Mouse (Mus musculus) fat pad, adult 2 months (tissue): ENCODE data around the gene Acss2.
"Not testable (repeated sequence)": the region's sequence is repeated elsewhere in the genome, so short reads cannot be mapped to it uniquely, and the experiment has no call there.

Experiments
- DNase-seq: peaks from one replicate; pipeline ENCODE4 v3.0.0-alpha.2; 2011; ENCODE audit warnings: low read depth, low spot score; ENCODE audit errors: extremely low read depth

The Acss2 gene

DNA sequence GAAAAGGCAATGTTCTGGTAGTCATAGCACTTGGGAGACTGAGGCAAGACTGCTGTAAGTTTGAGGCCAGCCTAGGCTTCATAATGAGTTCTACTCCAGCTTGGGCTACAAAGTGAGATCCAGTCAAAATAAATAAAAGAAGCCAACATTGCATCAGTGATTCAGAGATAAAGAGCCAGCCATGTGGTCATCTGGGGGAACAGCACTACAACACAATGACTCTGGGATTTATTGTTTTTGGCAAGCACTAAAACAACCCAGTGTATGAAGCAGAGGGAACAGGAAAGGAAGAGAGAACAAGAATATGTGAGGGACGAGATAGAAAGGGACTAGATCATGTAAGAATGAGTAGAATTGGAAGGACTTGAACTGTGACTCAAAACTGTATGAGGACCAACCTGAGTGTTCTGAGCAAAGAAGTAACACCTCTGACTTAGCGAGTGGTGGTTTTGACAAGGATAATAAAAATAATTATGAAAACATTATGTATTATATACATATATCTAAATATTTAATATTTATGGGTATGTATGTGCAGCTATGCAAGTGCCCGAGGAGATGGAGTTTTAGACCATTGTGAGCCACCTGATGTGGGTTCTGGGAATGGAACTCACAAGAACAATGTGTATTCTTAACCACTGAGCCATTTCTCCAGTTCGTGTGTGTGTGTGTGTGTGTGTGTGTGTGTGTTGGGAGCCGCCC, 20.2 kb downstream of the Acss2 start:
- DNase-seq: no peak

DNA sequence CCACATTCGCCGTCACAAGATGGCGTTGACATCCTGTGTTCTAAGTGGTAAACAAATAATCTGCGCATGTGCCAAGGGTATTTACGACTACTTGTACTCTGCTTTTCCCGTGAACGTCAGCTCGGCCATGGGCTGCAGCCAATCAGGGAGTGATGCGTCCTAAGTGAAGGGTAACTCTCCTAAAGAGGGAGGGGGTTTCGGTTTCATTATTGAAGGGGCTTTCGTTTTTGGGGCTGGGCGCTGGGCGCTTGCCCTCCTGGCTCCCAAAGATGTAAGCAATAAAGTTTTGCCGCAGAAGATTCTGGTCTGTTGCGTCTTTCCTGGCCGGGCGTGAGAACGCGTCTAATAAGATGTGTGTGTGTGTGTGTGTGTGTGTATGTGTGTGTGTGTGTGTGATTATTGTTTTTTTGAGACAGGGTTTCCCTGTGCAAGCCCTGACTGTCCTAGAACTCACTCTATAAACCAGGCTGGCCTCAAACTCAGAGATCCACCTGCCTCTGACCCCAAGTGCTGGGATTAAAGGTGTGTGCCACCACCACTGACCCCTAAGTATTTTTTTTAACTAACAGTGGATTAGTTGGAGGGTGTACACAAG, 20.8 kb downstream of the Acss2 start:
- not testable (repeated sequence) for DNase-seq

DNA sequence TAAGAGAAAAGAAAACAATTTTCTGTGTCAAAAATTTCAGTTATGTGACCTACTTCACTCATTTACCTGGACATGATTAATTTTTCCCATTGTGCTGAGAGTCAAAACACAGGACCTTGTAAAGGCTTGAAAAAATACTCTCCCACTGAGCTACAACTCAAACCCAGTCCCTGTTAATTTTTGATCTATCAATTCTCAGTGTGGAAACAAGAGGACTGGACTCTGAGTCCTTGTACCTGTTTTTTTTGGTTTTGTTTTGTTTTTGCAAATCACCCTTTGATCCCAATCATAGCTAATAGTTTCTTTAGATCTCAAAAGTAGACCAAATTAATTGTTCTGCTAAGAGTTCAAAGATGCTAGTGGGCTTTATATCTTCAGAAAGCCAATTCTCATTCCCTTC, 21.9 kb downstream of the Acss2 start:
- DNase-seq: no peak

DNA sequence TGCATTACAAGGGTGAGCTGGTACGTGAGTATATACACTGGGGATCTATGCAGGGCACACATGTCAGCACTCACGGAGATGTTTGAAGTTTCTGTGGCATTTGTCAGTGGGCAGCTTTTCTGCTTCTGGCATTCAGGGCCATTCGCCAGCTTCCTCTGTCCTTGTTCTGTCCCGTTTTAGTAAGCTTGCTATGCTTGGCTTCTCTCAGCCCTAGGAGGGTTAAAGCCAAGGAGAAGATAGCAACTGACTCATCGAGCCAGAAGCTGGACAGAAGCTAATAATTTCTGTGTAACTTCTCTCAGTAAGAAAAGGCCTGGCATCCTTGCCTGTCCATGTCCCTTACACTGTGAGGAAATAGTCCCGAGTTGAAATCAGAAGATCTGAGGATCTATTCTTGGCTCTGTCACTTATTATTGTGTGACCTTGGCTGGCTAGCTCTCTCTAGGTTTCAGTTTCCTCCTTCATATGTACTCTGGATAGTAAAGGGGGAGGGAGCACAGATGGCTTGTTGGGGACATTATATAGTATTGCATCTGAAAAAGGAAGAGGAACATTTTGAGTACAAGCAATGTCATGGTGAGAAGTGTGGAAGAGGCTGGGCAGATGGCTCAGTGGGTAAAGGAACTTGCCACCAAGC, 23.2 kb downstream of the Acss2 start:
- DNase-seq: peak; percentile 82

DNA sequence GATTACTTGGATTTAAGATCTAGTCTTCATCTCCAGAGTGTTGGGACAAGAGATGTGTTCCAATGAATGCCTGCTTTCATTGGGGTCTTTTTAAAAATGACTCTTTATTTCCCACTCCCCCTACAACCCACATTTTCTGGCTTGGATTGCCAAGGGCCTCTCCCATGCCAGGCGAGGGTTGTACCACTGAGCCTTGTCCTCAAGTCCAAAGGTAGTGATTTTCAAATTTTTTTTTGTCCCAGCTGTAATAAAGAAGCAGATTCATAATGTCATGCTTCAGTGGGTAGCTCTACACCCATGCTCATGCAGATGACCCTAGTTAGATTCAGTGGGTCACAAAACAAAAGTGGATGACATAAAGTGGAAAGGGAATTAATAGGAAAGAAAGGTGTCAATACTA, 29.2 kb downstream of the Acss2 start:
- DNase-seq: no peak

DNA sequence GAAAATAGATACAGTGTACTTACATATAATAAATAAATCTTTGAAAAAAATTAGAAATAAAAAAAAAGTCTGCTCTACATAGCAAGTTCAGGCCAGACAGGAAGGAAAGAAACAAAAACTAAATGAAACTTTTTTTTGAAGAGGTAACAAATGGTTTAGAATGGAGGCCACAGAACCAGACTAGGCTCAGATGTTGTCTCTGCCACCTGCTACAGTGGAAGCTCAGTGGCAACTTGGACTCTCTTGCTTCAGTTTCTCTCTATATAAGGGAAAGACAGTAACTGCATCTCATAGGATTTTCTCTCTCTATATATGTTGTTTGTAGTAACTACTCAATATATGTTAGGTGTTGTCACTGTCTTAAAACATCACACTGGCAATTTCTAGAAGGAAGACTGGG, 34.6 kb downstream of the Acss2 start:
- no peak for DNase-seq

DNA sequence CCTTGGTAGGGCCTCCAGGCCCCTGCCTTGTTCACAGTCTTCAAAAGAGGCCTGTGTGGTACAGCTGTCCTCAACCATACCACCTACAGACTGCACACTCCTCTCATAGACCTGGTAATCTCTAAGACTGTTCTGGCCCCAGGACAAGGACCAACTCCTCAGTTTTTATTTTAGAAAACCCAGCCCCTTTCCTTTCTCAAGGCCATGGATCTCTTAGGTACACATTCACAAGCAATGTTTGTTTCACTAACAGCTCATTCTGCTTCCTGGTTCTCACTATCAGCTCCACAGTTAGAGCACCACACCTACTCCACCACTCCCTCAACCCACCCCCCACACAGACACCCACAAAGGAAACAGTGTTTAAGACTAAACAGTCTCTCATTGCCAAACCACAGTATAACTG, 35.2 kb downstream of the Acss2 start:
- DNase-seq: no peak

DNA sequence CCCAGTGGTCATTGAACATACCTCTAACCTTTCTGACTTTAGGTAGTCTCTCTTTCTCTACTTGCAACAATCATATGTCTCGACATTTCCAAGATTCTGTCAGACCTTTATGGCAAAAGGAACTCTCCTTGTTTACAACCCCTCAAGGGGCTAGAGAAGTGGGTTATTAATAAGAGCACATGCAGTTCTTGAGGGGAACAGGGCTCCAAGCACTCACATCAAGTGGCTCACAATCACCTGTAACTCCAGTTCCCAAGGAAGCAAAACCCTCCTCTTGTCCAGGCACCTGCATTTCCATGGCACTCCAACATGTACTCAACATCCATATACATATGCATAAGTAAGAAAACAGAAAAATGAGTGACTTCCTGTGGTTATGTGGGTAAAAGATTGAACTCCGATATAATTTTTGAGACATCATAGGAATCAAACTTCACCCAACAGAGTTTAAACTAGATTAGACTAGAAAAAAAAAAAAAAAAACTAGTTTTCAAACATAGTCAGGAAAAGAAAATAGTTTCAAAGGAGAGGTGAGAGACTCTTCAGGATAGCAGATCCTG, 36.8 kb downstream of the Acss2 start:
- DNase-seq: no peak

DNA sequence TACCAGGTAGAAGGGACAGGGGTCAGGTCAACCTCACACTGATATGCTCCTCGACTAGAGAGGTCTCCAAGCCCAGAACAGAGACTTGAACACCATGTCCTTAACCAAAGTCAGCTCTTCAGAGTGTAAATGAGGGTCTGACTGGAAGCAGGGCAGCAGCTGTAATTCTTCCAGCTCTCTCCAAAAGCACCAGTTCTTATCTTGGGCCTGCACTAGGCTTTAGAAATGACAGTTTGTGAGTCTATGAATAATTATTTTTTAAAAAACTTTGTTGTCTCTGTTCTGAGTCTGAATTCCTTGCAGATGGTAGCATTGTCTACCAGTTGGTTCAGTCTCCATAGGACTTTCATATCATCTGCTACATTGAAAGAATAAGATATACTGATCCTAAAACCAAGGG, 44.5 kb downstream of the Acss2 start:
- no peak for DNase-seq

DNA sequence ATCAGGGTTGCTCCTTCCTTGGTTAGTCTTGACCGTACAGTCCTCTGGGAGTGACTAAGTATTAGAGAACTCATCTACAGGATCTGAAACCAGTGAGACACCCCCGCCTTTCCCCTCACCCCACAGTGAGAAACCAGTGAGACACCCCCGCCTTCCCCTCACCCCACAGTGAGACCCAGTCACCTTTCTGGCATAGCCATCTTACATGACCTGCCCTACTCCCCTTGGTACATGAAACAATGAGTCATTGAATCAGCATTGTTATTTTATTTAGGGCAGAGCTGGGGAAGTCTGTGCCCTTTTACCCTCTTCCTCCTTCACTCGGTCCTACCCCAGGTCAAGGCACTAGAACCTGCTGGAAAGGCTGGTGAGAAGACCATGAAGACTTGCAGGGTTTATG, 45.2 kb downstream of the Acss2 start:
- no peak for DNase-seq

DNA sequence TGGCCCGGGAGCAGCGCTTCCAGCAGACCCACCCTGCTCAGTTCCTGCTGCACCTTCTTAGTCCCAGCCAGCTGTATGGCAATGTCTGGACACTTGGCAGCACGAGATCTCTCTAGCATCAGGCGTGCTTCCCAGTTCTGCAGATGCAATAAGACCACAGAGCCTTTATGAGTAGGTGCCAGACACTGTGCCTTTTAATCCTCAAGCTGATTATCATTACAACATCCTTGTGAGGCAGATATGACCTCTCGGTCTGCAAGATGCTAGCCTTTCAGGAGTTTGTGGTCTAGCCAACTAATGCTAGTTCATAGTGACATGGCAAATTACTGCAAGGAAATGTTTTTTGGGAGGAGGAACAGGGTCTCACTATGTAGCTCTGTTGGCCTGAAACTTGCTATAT, 50.0 kb downstream of the Acss2 start:
- no peak for DNase-seq

DNA sequence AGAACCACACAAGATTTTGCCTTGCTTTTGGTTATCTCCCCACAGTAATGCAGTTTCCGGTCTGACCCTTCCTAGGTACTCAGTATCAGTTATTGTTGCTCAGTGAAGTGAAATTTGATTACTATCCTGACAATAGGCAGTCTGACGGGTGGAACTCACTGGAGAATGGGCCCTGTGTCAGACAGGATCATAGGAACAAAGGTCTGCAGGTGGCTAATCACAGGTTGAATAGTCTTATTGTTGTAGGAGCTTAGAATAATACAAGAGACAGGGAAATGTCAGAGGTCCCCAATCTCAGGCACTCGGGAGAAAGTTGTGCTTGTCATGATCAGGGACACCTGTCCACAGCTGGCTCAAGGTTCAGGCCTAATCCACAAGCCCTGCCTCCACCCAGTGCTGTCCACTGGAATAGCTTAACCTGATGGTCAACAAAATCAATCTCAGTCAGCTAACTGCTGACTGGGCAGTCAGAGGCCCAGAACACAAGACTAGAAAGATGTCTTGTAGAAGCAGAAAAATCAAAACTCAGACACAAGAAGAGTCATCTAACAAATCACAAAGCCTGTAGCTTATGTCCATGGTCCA, 51.6 kb downstream of the Acss2 start:
- DNase-seq: no peak

DNA sequence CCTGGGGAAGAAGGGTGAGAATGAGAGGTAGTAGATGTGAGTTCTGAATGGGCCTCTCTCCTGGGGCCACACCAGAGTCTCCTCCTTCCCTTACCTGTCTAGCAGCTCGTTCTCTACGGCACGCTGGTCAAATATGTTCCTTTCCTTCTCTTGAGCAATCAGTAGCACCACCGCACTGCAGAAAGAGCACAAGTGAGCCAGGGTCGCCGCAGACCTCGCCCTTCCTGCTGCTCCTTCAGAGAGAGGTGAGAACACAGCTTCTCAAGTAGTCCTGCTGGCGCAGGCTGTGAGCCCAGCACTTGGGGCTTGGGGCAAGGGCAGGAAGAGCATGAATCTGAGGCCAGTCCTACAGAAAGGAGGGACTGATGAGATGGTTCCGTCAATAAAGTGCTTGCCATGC, 55.3 kb downstream of the Acss2 start:
- no peak for DNase-seq

DNA sequence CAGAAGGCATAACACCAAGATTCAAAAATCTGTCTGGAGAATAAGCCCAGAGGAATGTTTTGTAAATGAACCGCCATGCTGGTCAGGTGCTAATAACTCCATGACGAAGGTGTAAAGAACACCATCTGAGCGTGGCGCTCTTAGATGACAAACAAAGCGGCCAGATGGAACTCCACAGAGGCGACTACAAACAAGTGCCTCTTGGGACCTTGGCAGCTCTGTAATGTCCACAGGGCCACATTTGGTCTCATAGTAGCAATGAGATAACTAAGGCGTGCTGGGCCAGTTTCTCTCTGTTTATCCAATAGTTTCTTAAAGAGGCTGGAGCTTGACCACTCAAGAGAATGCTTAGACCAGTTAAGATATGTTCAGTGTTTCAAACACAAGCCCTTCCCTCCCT, 56.2 kb downstream of the Acss2 start:
- DNase-seq: no peak

DNA sequence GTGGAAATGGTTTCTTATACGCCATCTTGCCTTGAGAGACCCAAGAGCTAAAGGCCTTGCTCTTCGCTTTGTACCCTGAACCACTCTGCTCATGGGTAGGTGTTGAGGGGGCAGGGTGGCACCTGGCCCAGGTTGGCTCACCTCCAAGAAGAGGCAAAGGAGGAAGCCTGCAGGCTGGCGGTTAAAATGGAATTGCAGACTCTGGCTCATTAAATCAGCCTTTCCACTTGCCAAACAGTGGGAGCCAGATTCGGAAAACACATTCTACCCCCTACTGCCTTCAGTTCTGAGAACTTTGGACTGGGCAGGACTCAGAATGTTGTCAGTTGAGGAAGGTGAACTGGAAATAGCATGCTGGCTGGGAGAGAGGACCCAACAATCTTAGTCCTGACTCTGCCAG, 57.0 kb downstream of the Acss2 start:
- DNase-seq: no peak

DNA sequence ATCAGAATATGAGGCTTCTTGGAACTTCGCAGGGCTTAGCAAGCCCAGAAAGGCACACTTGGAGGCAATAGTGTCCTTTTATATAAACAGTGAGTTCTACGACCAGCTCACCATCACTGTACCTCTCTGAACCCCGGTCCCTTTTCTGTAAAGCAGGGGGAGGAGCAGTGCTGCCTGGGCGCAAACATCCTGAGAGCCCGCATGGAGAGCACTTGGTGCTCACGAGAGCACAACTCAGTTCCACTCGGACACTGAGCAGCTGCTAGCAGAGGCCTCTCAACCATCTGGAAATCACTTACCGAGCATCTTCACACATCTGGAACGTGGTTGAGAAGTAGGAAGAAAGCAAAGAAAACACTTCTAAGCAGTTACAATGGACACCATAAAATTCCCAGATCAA, 58.9 kb downstream of the Acss2 start:
- DNase-seq: no peak

DNA sequence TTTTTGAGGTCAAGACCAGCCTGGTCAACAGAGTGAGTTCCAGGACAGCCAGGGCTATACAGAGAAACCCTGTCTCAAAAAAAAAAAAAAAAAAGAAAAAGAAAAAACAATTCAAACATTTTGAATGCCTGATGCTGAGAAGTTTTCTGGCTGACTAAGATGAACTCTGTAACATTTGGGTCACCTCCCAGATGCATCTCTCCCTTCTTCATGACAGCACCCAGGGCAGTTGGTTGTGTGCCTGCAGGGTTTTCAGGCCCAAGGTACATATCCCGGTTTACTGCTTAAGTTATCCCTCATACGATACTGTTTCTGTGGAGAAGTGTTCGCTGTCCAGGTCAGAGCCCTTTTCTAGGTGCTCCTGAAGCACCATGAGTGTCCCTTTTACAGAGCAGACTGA, 62.6 kb downstream of the Acss2 start:
- no peak for DNase-seq

DNA sequence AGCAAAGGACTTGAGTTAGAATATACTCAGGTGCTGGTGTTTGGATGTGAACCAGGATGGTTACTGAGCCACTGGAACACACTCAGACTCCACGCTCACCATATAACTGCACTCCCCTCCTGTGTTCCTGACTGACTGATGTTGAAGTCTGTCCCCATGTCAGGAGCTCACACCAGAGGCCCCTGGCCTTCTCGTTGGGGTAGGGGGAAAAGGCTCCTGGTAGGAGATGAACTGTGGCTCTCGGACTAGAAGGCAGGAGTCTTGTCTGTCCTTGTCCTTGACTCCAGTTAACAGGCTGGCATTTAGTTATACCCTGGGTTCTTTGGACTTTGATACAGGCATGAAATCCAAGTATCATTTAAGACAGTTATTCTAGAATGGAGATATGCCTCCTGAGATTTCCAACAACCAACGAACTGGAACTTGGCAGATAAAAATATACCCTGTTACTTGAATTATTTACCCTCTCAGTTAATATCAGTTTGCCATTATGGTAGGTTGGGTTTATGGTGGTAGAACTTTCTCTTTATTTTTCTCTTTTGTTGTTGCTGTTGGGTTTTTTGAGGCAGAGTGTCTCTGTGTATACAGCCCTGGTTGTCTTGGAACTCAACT, 64.7 kb downstream of the Acss2 start:
- no peak for DNase-seq

DNA sequence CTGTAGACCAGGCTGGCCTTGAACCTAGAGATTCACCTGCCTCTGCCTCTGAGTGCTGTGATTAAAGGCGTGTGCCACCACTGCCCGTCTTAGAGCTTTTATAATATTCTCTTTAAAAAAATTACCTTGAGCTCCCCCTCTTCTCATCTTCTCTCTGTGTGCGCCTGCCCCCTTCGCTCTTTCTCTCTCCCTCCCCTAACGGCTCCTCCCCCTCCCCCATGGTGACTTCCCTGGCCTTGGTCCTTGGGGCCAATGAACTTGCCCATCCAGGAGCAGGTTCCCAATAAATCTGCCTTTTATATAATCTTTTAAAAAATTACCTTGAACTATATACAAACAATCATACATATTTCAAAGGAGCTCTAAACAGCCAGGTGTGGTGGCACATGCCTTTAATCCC, 65.2 kb downstream of the Acss2 start:
- DNase-seq: no peak

DNA sequence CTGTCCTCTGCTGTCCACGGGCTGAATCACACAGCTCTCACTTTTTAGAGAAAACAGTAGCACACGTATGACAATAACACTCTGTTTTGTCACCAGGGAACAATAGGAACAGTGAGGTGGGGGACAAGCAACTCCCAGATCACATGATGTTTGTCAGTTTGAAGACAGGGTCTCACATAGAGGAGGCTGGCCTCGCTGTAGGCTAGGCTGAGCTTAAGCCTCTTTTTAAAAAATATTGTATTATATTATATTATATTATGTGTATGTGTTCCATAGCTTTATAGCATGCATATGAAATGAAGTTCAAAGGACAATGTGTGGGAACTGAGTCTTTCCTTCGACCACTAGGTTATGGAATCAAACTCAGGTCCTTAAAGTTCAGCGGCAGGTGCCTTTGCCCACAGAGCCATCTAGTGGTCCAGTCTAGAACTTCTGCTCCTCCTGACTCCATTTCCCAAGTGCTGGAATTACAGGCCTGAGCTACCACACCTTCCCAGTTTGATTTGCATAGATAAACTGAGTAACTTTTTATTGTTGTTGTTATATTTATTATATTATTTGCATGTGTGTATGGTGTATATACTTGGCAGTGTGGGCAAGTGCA, 66.3 kb downstream of the Acss2 start:
- DNase-seq: no peak

DNA sequence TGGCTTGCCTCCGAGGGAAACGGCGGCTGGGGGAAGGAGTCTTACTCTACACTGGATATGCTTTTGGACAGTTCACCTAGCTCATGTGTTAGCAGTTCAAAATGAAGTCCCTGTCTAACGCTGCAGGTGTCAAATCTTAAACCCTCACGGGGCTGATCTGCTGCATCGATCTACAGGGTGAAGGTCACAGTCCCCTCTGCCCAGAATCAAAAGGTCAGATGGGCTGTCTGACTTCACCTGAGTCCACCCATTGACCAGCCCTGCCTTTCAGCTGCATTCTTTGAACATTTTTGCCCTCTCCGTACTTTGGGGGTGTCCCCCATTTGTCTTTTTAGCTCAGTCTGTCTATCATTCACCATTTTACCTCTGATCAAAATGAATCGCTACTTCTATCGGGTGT, 67.3 kb downstream of the Acss2 start:
- DNase-seq: no peak
